14 mouse cellular contexts compared by ENCODE assay signal in genomic region chr7:25435546-25435851, GRCm38 (mm10). TPM values are rescaled to one million over a fixed set of nuclear protein-coding genes. Genes with fewer than 3 reads are reported as not detected.
DNase-seq lines count a peak whose midpoint lies in the region; ATAC-seq and TF ChIP-seq lines count a peak whose summit lies in the region.
"Had no signal": no experiment of that assay in that cellular context is flagged by ENCODE, and none has a peak within 500 bp of the region (broad histone marks: within the 10 kb centered on the region; RNA-seq: fewer than 3 reads in every experiment).

No protein-coding gene starts in this region.

- 0 out of 2 replicates have a peak, but pooled peaks cover 8% of the 10 kb centered on the region for H3K4me1 ChIP-seq in heart, embryonic 10.5 days
- peaks cover 53% of the 10 kb centered on the region for H3K4me1 ChIP-seq in liver, postnatal 0 days (ENCODE audit: insufficient read depth)
- H3K4me1 ChIP-seq: heart, embryonic 13.5 days had no signal

- H3K9ac ChIP-seq in liver, postnatal 0 days (replicated peaks): no peak overlapping the region
- H3K9ac ChIP-seq: heart, embryonic 13.5 days; limb, embryonic 12.5 days had no signal

- ATAC-seq in liver, postnatal 0 days: peak; percentile 14; the same call in 1 of the 2 replicates
- peak; percentile 63 for ATAC-seq in common myeloid progenitor, adult 5-6 weeks (replicated peaks; ENCODE audit: low read depth, poor library complexity, severe bottlenecking)
- ATAC-seq in neutrophil, adult 5-6 weeks (ENCODE audit: extremely low read depth, insufficient number of reproducible peaks, low FRiP score, poor library complexity, severe bottlenecking): peak; percentile 37; the same call in 1 of the 2 replicates

- no peak for TF ChIP-seq EP300 in liver, postnatal 0 days (IDR thresholded peaks at IDR 0.05; ENCODE audit: low read depth)

- H3K27me3 ChIP-seq in heart, embryonic 10.5 days (ENCODE audit: insufficient read depth, poor library complexity, severe bottlenecking): no peaks in the 10 kb centered on the region
- no peaks in the 10 kb centered on the region for H3K27me3 ChIP-seq in liver, postnatal 0 days (ENCODE audit: insufficient read depth, low read length)
- H3K27me3 ChIP-seq: heart, embryonic 13.5 days; limb, embryonic 12.5 days had no signal

- H3K27ac ChIP-seq in heart, embryonic 10.5 days: no peak overlapping the region
- H3K27ac ChIP-seq in liver, postnatal 0 days (ENCODE audit: low read depth): peak overlapping the region; percentile 82
- H3K27ac ChIP-seq: heart, embryonic 13.5 days; limb, embryonic 12.5 days had no signal

- no peak for TF ChIP-seq CTCF in liver, postnatal 0 days (IDR thresholded peaks at IDR 0.05; ENCODE audit: low read depth)

- no peaks in the 10 kb centered on the region for H3K36me3 ChIP-seq in heart, embryonic 10.5 days
- H3K36me3 ChIP-seq in liver, postnatal 0 days (replicated peaks; ENCODE audit: insufficient read depth, low read length): no peaks in the 10 kb centered on the region
- H3K36me3 ChIP-seq: heart, embryonic 13.5 days; limb, embryonic 12.5 days had no signal

- no peak overlapping the region for H3K4me3 ChIP-seq in heart, embryonic 10.5 days
- H3K4me3 ChIP-seq in liver, postnatal 0 days (ENCODE audit: low read depth, low read length): no peak overlapping the region
- H3K4me3 ChIP-seq: erythroblast, embryonic 14.5 days; heart, embryonic 13.5 days; limb, embryonic 12.5 days had no signal

- no peaks in the 10 kb centered on the region for H3K9me3 ChIP-seq in heart, embryonic 10.5 days
- H3K9me3 ChIP-seq in liver, postnatal 0 days (ENCODE audit: low read length): no peaks in the 10 kb centered on the region
- H3K9me3 ChIP-seq: heart, embryonic 13.5 days; limb, embryonic 12.5 days had no signal

- WGBS in heart, embryonic 10.5 days: 79% methylated on average over 2 of the region's 2 CpGs
- 57% methylated on average over 2 of the region's 2 CpGs for WGBS in liver, postnatal 0 days (ENCODE audit: insufficient replicate concordance)

- H3K4me2 ChIP-seq in liver, postnatal 0 days (ENCODE audit: low read depth, low read length): no peak overlapping the region
- H3K4me2 ChIP-seq: heart, embryonic 13.5 days; limb, embryonic 12.5 days had no signal

- peak; percentile 95 for DNase-seq in heart, adult 11 months
- no peak for DNase-seq in heart, embryonic 10.5 days (ENCODE audit: low spot score)
- no peak for DNase-seq in liver, postnatal 0 days
- DNase-seq in liver: no peak
- no peak for DNase-seq in cerebellum, adult 9-11 months
- DNase-seq in kidney, adult 18-20 months: no peak
- DNase-seq: embryo, embryonic 11 days; thymus, postnatal 36 days had no signal

RNA-seq across cellular contexts. Expression of gene Cxcl17, which starts 22.8 kb away (rescaled TPM):
- 0.32 and 0.36 TPM in 2 replicates for polyA plus RNA-seq in heart, embryonic 10.5 days (2016; fragmentation: Nextera tagmentation; extraction: Ambion mirVana)
- not detected in 2 replicates for polyA plus RNA-seq in liver, postnatal 0 days (2015; fragmentation: Nextera tagmentation; extraction: Ambion mirVana)
- total RNA-seq in common myeloid progenitor, adult 5-6 weeks (2017): not detected in 2 replicates
- not detected in 2 replicates for total RNA-seq in neutrophil, adult 5-6 weeks (2017)
- total RNA-seq: layer of hippocampus, postnatal 10 days had no signal
- polyA plus RNA-seq: erythroblast, embryonic 14.5 days had no signal

RNA-seq across cellular contexts. Expression of gene Lipe, which starts 37.0 kb away (rescaled TPM):
- 3.3 and 4.7 TPM in 2 replicates for polyA plus RNA-seq in heart, embryonic 10.5 days (2016; fragmentation: Nextera tagmentation; extraction: Ambion mirVana)
- polyA plus RNA-seq in liver, postnatal 0 days (2015; fragmentation: Nextera tagmentation; extraction: Ambion mirVana): 5.2 and 5.5 TPM in 2 replicates
- 6.6 and 10.1 TPM in 2 replicates for total RNA-seq in common myeloid progenitor, adult 5-6 weeks (2017)
- total RNA-seq in neutrophil, adult 5-6 weeks (2017): 26.2 and 29.1 TPM in 2 replicates

RNA-seq across cellular contexts. Expression of gene Ceacam1, which starts 41.9 kb away (rescaled TPM):
- 1.3 and 1.6 TPM in 2 replicates for polyA plus RNA-seq in heart, embryonic 10.5 days (2016; fragmentation: Nextera tagmentation; extraction: Ambion mirVana)
- 24.3 and 27.3 TPM in 2 replicates for polyA plus RNA-seq in liver, postnatal 0 days (2015; fragmentation: Nextera tagmentation; extraction: Ambion mirVana)
- total RNA-seq in common myeloid progenitor, adult 5-6 weeks (2017): 4.4 and 6.9 TPM in 2 replicates
- 74.9 and 85.3 TPM in 2 replicates for total RNA-seq in neutrophil, adult 5-6 weeks (2017)
